Mouse (Mus musculus): ENCODE data around the gene Emp2. TPM values are rescaled to one million over a fixed set of nuclear protein-coding genes. Genes with fewer than 3 reads are reported as not detected.

The Emp2 gene
- polyA plus RNA-seq (2012; rRNA removed), result 16.9 and 19.2 TPM in 2 replicates

GRCm38 (mm10) chr16:10313646-10314088, at the start of gene Emp2:
TSS of gene Emp2 (minus strand) at chr16:10313968.

Other genes starting within 250 kb of the Emp2 start
- 0.40 and 0.57 TPM in 2 replicates for gene Rpl39l, start 143.7 kb downstream of the Emp2 start, polyA plus RNA-seq (2012; rRNA removed)
- 0.17 and 0.21 TPM in 2 replicates for gene Atf7ip2, start 121.3 kb downstream of the Emp2 start, polyA plus RNA-seq (2012; rRNA removed)
- 9.8 and 11.5 TPM in 2 replicates for gene Tekt5, start 81.5 kb upstream of the Emp2 start, polyA plus RNA-seq (2012; rRNA removed)
- gene Nubp1, start 98.0 kb upstream of the Emp2 start, polyA plus RNA-seq (2012; rRNA removed), result 38.0 and 40.0 TPM in 2 replicates
- gene Tvp23a, start 133.4 kb upstream of the Emp2 start, polyA plus RNA-seq (2012; rRNA removed), result 49.6 and 51.5 TPM in 2 replicates
- 0.01 and 0.04 TPM in 2 replicates for gene Ciita, start 166.1 kb upstream of the Emp2 start, polyA plus RNA-seq (2012; rRNA removed)
- 30.0 and 31.4 TPM in 2 replicates for gene Dexi, start 229.1 kb upstream of the Emp2 start, polyA plus RNA-seq (2012; rRNA removed)
- 29.6 and 32.2 TPM in 2 replicates for gene Clec16a, start 231.4 kb upstream of the Emp2 start, polyA plus RNA-seq (2012; rRNA removed)

All from central nervous system, embryonic 18 days (tissue).